Mouse (Mus musculus) hindbrain, embryonic 11.5 days (tissue): Measurements from ENCODE around the gene Bmp2k. TPM values are rescaled to one million over a fixed set of nuclear protein-coding genes. Genes with fewer than 3 reads are reported as not detected.
A peak's percentile ranks its signal among the peaks of the same experiment; 100 is the strongest.

Experiments
- ATAC-seq: fragments of 200-750 bp; cut with Nextera tagmentation; 2 replicates; pipeline ENCODE4 v1.8.0; 2017; ENCODE audit warnings: mild to moderate bottlenecking, moderate TSS enrichment, moderate library complexity; ENCODE audit not compliant: low FRiP score
- DNase-seq: peaks from one replicate; pipeline ENCODE4 v3.0.0-alpha.2; 2015; ENCODE audit warnings: low spot score
- H3K27ac ChIP-seq: fragments of 300-500 bp; sonication (generic); 2 replicates; pipeline ENCODE4 v1.5.1; 2014; ENCODE audit warnings: mild to moderate bottlenecking, low read depth, low read length
- H3K27me3 ChIP-seq: fragments of 300-500 bp; sonication (generic); 2 replicates; pipeline ENCODE4 v1.6.1; 2014; ENCODE audit warnings: mild to moderate bottlenecking, low read length, moderate library complexity, mixed read lengths; ENCODE audit not compliant: control insufficient read depth, insufficient read depth
- H3K36me3 ChIP-seq: fragments of 300-500 bp; sonication (generic); 2 replicates; pipeline ENCODE4 v1.6.1; 2014; ENCODE audit warnings: mild to moderate bottlenecking, low read length, moderate library complexity, mixed read lengths; ENCODE audit not compliant: control insufficient read depth, insufficient read depth
- H3K4me1 ChIP-seq: fragments of 300-500 bp; sonication (generic); replicated peaks from 2 replicates; pipeline ENCODE4 v1.6.1; 2014; ENCODE audit warnings: low read length, mixed read lengths; ENCODE audit not compliant: control insufficient read depth, insufficient read depth
- H3K4me2 ChIP-seq: fragments of 300-500 bp; sonication (generic); replicated peaks from 2 replicates; pipeline ENCODE4 v1.6.1; 2014; ENCODE audit warnings: mild to moderate bottlenecking, low read depth, low read length
- H3K4me3 ChIP-seq: fragments of 300-500 bp; sonication (generic); 2 replicates; pipeline ENCODE4 v1.5.1; 2014; ENCODE audit warnings: low read depth, low read length
- H3K9ac ChIP-seq: fragments of 300-500 bp; sonication (generic); 2 replicates; pipeline ENCODE4 v1.6.1; 2014; ENCODE audit warnings: low read depth, low read length
- H3K9me3 ChIP-seq: fragments of 300-500 bp; sonication (generic); 2 replicates; pipeline ENCODE4 v1.6.1; 2016; ENCODE audit warnings: low read length; ENCODE audit not compliant: control insufficient read depth
- WGBS: fragments of 180-500 bp; shearing (Covaris S2); extraction: QIAGEN DNeasy Blood & Tissue Kit; methylation state at CpG from one replicate; pipeline ENCODE4 v1.1.7; 2014; 5-methylcytosine and 5-hydroxymethylcytosine counted together
- polyA plus RNA-seq: library from polyadenylated mRNA; unstranded; fragments of >200 nt; fragmentation: Nextera tagmentation; extraction: Ambion mirVana; gene quantifications from 2 replicates; pipeline ENCODE4 v1.2.1, GENCODE M21; 2014

The Bmp2k gene
- polyA plus RNA-seq, 1 experiment from 2014 or later, result 13.7 TPM

GRCm38 (mm10) chr5:96995791-96996190 is 1.7 kb upstream of the Bmp2k start:
- no peaks in the 10 kb centered on the region for H3K9me3 ChIP-seq
- 0 out of 2 replicates have a peak, but pooled peaks cover 2% of the 10 kb centered on the region for H3K4me1 ChIP-seq
- no peak overlapping the region for H3K9ac ChIP-seq
- DNase-seq (no peak), ATAC-seq (no peak)
- H3K36me3 ChIP-seq, result no peaks in the 10 kb centered on the region
- 75% methylated on average over 5 of the region's 5 CpGs for WGBS
- H3K27ac ChIP-seq, result no peak overlapping the region
- no peak overlapping the region for H3K4me2 ChIP-seq
- no peaks in the 10 kb centered on the region for H3K27me3 ChIP-seq
- no peak overlapping the region for H3K4me3 ChIP-seq

DNA sequence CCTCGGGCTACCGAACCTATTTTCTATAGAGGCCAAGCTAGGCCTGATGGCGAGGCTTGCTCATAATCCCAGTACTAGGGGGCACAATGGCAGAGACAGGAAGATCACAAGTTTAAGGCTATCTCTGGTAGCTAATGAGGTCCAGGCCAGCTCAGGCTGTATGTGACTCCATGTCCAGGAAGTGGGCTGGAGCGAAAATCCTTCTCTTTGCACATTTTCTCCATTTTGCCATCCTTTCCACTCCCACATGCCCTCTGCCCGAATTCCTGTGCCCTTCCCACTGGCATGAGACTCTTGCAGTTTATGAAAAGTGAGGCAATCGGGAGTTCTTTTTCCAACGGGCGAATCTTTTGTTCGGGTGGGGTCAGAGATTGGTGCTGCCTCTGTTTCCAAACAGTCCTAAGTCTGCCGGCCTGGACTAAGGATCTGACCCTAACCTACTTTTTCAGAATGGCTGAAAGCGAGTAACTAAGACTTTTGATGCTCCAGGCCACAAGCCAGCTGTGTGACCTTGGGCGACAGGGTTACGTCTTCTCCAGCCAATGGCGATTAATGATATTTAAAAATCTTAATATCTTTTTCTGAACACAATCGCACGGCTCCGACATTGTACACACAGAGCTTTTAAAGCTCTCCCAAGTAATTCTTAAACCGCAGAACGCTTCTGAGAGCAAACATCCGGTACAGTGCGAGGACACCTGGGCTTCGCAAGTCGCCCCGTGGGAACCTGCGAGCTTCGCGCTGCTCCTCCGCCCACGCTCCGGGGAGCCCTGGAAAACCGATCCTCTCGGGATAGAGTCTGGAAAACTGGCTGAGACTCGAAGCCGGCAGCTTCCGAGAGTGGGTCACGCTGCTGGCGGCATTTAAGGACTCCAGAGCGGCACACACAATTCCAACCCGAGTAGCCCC is 834 bp upstream of the Bmp2k start:
- WGBS, result 20% methylated on average over 39 of the region's 39 CpGs
- Histone ChIP-seq H3K4me2 (peak overlapping the region; percentile 85), H3K4me3 (peak overlapping the region; percentile 80), H3K4me1 (0 out of 2 replicates have a peak, but pooled peaks cover 2% of the 10 kb centered on the region), H3K36me3 (no peaks in the 10 kb centered on the region), H3K27ac (peak overlapping the region; percentile 89), H3K27me3 (no peaks in the 10 kb centered on the region), H3K9ac (peak overlapping the region; percentile 74), H3K9me3 (no peaks in the 10 kb centered on the region)
- DNase-seq (no peak), ATAC-seq (no peak)

- Histone ChIP-seq H3K9ac (peak overlapping the region; percentile 74), H3K4me2 (peak overlapping the region; percentile 85), H3K27me3 (no peaks in the 10 kb centered on the region), H3K27ac (peak overlapping the region; percentile 89), H3K4me3 (peak overlapping the region; percentile 80), H3K4me1 (0 out of 2 replicates have a peak, but pooled peaks cover 2% of the 10 kb centered on the region), H3K9me3 (no peaks in the 10 kb centered on the region), H3K36me3 (no peaks in the 10 kb centered on the region)
- ATAC-seq (peak; percentile 36), DNase-seq (peak; percentile 55)
- 0% methylated on average over 38 of the region's 75 CpGs for WGBS
Observed at GRCm38 (mm10) chr5:96997802-96998565, 495 bp downstream of the Bmp2k start.

DNA sequence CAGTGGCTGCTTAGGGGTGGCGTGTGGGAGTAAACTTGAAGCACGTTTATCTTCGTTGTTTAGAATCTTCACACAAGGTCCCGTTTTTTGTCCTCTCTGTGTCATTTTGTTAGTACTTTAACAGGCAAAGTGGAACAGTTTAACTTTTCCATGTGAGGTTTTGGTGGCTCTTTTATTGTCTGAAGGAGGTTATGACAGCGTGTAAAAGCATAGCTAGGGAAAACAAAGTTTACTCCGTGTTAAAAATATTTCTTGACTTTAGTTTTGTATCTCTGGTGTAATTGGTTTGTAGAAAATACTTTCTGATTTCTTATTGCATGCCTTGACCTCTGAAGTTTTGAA is 1.0 kb downstream of the Bmp2k start:
- Histone ChIP-seq H3K4me2 (peak overlapping the region; percentile 85), H3K36me3 (no peaks in the 10 kb centered on the region), H3K4me1 (0 out of 2 replicates have a peak, but pooled peaks cover 2% of the 10 kb centered on the region), H3K4me3 (peak overlapping the region; percentile 80), H3K9ac (peak overlapping the region; percentile 74), H3K27ac (no peak overlapping the region), H3K27me3 (no peaks in the 10 kb centered on the region), H3K9me3 (no peaks in the 10 kb centered on the region)
- ATAC-seq (no peak), DNase-seq (no peak)
- 15% methylated on average over 6 of the region's 6 CpGs for WGBS

GRCm38 (mm10) chr5:96999601-97000000 is 2.1 kb downstream of the Bmp2k start:
- H3K4me2 ChIP-seq, result no peak overlapping the region
- WGBS, result 92% methylated on average over 7 of the region's 7 CpGs
- 0 out of 2 replicates have a peak, but pooled peaks cover 2% of the 10 kb centered on the region for H3K4me1 ChIP-seq
- no peak for ATAC-seq
- no peak overlapping the region for H3K9ac ChIP-seq
- no peaks in the 10 kb centered on the region for H3K9me3 ChIP-seq
- H3K27me3 ChIP-seq, result no peaks in the 10 kb centered on the region
- H3K4me3 ChIP-seq, result peak overlapping the region; percentile 80; the same call in 1 of the 2 replicates
- no peak overlapping the region for H3K27ac ChIP-seq
- DNase-seq, result no peak
- no peaks in the 10 kb centered on the region for H3K36me3 ChIP-seq

GRCm38 (mm10) chr5:97000524-97000923 is 3.0 kb downstream of the Bmp2k start:
- WGBS, result 94% methylated on average over 5 of the region's 5 CpGs
- H3K27me3 ChIP-seq, result no peaks in the 10 kb centered on the region
- no peak overlapping the region for H3K27ac ChIP-seq
- H3K9ac ChIP-seq, result no peak overlapping the region
- no peak overlapping the region for H3K4me3 ChIP-seq
- ATAC-seq (no peak), DNase-seq (no peak)
- H3K36me3 ChIP-seq, result no peaks in the 10 kb centered on the region
- no peak overlapping the region for H3K4me2 ChIP-seq
- no peaks in the 10 kb centered on the region for H3K9me3 ChIP-seq
- H3K4me1 ChIP-seq, result 0 out of 2 replicates have a peak, but pooled peaks cover 2% of the 10 kb centered on the region

- no peak overlapping the region for H3K4me3 ChIP-seq
- H3K36me3 ChIP-seq, result no peaks in the 10 kb centered on the region
- H3K9me3 ChIP-seq, result no peaks in the 10 kb centered on the region
- no peak overlapping the region for H3K4me2 ChIP-seq
- H3K9ac ChIP-seq, result no peak overlapping the region
- no peak for DNase-seq
- 0 out of 2 replicates have a peak, but pooled peaks cover 2% of the 10 kb centered on the region for H3K4me1 ChIP-seq
- no peak for ATAC-seq
- H3K27ac ChIP-seq, result no peak overlapping the region
- no peaks in the 10 kb centered on the region for H3K27me3 ChIP-seq
- 93% methylated on average over 10 of the region's 10 CpGs for WGBS
Observed at GRCm38 (mm10) chr5:97001153-97001552, 3.7 kb downstream of the Bmp2k start.

DNA sequence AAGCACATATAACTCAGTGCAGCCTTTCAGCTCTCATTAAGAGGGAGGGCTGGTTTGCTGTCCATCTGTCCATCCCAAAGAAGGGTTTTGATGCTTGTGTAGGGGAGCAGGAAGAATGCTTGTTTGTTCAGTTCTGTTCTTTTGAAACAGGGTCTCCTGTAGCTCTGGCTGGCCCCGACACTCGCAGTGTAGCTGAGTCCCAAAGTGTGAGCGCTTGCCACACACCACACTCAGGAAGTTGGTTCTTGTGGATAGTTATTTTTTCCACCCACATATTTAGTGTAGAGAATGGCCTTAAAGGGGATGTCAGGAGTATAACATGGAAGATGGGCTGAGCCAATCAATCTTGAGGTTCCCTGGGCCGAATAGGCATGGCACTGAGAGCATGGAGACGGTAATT is 4.1 kb downstream of the Bmp2k start:
- no peak overlapping the region for H3K27ac ChIP-seq
- H3K4me3 ChIP-seq, result no peak overlapping the region
- 0 out of 2 replicates have a peak, but pooled peaks cover under 1% of the 10 kb centered on the region for H3K4me1 ChIP-seq
- H3K27me3 ChIP-seq, result no peaks in the 10 kb centered on the region
- H3K9ac ChIP-seq, result no peak overlapping the region
- H3K9me3 ChIP-seq, result no peaks in the 10 kb centered on the region
- DNase-seq (no peak), ATAC-seq (no peak)
- no peaks in the 10 kb centered on the region for H3K36me3 ChIP-seq
- H3K4me2 ChIP-seq, result no peak overlapping the region
- WGBS, result 91% methylated on average over 5 of the region's 5 CpGs
